Mouse (Mus musculus) naive thymus-derived CD4-positive, alpha-beta T cell, adult 2 months (primary cell): Measurements from ENCODE around the gene Cxxc4.
"Not testable (repeated sequence)": the region's sequence is repeated elsewhere in the genome, so short reads cannot be mapped to it uniquely, and the experiment has no call there.

Experiments used
- DNase-seq: peaks from one replicate; pipeline ENCODE4 v3.0.0-alpha.2; 2011; ENCODE audit warnings: low read depth

Cxxc4 gene

DNA sequence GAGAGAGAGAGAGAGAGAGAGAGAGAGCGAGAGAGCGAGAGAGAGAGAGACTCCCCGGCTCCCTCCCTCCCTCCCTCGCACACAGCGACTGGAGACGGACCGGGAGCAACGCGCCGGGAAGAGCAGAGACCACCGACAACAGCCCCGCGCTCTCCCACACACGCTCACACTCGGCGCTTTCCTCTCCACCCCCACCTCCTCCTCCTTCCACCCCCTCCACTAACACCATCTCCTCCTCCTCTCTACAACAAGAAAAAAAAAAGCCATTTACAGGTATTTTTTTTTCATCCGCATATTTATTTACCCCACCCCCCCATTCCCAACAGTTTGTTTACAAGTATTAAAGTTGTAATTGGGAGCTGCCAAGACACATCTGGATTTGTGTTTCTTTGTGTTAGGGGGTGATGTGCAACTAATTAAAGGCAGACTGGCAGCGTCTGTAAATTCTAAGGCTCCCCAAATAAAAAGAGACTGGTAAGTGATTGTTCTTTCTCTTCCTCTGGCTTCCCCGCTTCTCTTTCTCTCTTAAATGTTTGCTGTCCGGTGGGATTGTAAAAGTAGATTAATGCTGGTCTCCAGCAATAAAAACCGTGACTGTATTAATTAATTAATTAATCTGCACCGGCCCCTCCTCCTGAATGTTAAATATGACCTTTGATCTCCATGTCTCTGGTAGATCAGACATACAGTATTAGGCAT, at the start of gene Cxxc4:
Gene Cxxc4 (plus strand): TSS at position 71 of the 699 bp plus-strand sequence.
- DNase-seq: no peak

DNA sequence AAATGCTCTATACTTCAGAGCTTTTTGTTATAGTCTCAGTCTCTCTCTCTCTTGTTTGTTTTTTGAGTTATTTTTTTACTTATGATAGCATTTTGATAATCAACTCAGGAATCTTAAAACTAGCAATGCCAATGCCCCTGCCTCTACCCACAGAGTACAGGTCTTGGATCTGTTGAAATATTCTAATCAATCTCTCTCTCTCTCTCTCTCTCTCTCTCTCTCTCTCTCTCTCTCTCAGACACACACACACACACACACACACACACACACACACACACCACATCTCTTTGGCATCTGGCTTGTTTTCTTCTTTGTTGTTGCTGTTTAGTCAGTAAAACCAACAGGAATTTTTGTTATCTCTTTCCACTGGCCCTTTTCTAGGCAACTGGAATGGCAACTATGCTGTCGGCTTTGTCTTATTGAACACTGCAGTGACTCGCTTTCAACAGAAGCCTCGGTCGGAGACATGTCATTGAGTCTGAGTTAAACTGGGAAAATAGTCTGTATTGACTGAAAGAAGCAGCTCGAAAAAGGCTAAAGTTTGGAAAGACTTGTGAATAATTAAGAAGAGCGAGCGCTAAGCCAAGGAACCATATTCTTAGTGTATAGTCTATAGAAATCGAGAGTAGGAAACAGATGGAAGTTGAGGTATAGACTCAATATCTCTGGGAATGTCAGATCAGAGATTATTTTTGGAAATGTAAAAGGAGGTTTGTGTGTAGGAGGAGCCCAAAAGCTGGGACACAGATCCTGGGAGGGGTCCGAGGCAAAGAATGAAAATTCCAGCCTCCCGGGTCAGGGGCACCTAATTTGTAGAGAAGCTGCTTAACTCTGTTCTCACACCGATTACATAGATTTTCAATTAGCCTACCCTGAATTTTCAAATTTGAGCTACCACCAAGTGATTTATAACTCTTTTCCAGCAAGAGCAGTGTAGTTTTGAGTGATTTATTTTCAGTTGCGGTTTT, 47.0 kb upstream of the Cxxc4 start:
- no peak for DNase-seq

DNA sequence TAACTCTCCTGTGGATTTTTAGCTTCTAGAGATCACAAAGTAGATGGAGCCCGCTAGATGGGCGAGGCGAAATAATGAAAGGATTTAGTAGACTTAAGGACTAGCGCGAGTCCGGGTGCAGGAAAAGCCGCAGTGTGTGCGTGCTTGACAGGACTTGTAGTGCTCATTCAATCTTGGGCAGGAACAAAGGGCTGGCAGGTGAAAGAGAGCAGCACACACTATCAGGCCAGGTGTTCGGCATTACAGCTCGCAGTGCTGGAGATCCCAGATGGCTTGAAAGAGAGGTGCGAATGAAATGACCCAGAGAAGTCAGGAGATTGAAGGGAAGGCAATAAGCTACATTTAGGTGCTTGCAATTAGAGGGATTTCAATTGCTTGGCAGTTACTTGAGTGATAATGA, 46.2 kb upstream of the Cxxc4 start:
- DNase-seq: no peak

DNA sequence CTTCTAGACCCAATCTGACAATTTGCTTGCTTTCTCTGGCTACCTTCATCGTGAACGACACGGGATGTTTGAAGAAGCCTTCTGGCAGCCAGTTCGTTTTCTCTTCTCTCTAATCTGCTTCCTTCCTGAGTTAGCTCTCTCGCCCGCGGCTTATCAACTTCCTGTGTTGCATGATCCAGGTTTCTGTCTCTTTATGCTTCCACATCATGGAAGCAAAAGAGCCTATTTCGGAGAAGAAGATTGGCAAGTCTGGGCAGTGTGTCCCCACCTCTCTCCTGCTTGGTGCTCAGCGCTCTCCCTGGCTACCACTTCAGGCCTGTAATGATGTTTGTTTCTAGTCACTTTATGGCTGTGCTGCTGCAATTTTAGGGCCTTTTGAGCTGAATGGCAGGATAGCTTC, 36.4 kb upstream of the Cxxc4 start:
- no peak for DNase-seq

DNA sequence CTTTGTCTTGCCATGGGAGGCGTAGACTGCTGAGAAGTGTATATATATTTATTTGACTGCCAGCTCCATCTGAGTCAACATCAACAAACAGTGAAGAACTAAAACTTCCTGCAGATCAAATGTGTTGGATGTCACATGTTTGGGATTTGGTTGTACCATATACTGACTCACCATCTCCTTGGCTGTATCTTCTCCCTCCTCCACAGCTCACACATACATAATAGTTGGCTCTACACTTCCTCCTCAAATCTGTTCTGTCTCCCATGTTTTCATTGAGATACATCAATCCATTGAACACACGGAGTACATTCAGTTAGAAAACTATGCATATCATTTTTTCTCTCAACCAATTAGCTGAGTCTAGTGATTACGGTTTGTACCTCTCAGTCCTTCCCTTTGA, 29.7 kb upstream of the Cxxc4 start:
- DNase-seq: no peak

DNA sequence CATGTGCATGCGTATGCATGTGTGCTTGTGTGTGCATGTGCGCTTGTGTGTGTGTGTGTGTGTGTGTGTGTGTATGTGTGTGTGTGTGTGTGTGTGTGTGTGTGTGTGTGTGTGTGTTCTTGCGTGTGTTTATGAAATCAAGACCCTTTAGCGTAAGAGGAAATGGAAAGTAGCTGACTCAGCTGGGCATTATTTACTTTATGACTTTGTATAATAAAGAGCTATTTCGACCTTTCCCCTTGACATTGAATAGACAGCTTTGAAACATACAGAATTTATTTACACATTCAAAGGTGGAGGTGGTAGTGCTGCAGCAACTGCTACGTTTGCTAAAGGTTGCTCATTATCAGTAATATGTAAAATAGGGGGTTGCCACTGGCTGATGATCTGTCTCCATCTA, 25.3 kb upstream of the Cxxc4 start:
- DNase-seq: no peak

DNA sequence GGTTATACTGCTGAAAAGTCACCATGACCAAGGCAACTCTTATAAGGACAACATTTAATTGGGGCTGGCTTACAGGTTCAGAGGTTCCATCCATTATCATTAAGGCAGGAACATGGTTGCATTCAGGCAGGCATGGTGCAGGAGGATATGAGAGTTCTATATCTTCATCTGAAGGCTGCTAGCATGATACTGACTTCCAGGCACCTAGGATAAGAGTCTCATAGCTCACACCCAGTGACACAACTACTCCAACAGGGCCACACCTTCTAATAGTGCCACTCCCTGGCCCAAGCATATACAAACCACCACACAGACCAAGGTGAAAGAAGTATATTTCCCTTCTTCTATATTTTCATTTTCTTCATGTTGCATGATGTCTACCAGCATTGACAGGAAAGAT, 16.4 kb upstream of the Cxxc4 start:
- DNase-seq: not testable (repeated sequence)

DNA sequence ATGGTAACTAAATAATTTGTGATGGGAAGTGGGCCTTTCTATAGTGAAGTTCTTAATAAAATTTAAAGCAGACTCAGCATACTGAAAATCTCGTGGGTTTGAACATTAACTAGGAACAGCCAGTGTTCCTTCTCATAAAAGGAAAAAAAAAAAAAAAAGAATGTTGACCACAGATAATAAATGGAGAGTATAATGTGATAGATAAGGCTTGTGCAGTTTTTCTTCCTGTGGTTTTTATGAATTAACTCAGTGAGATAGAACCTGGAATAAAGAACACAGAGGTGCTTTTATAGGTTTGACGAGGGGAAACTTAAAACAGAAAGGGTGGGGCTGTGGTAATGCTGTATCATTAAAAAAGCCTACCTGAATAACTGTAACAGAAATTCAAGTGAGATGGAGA, 15.3 kb upstream of the Cxxc4 start:
- DNase-seq: no peak

DNA sequence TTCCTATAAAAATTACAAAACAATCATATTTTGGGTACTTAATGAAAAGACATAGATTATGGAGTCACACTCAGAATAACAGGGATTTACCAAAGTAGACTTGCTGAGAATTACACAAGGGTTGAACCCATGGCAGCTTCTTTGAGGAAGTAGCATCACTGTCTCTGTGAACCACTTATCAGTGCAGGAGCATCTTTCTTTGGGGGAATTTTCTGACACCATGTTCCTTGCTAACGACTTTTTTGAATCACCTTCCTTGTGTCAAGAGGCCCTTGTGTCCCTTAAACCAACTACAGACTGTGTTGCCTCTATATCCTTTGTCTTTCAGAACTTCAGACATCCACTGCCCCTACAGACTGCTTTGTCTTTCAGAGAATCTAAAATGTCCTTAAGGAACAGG, 13.7 kb upstream of the Cxxc4 start:
- no peak for DNase-seq

DNA sequence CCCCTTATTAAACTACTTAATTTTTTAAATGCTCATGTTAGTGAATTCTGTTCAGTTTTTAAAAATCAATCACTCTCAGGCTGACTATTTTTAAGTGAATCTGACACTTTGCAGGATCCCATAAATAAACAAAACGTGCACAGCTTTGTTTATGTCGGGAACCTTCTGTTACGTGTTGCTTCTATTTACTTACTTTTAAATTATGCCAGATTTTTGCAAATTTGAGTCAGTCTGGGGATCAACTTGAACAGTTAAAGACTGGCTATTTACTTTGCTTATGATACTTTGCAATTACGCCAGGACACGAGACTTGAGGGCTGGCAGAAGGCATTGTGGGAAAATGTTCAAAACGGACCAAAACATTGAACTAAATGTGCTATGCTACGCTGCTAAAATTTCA, 12.3 kb upstream of the Cxxc4 start:
- DNase-seq: no peak

DNA sequence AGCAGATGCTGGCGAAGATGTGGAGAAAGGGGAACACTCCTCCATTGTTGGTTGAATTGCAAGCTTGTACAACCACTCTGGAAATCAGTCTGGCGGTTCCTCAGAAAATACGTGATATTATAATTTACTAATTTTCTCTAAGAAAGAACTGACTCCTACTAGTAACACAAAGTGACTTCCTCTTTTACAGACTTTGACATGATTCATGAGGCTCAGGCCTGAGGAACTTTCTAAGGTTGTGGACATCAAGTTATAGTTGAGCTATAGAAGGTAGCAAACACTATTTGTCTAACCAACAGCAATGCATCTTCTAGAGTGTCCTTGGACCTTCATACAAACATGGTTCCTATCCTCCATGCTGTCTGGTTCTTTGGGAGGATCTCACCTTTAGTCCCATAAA, 10.4 kb upstream of the Cxxc4 start:
- DNase-seq: no peak

DNA sequence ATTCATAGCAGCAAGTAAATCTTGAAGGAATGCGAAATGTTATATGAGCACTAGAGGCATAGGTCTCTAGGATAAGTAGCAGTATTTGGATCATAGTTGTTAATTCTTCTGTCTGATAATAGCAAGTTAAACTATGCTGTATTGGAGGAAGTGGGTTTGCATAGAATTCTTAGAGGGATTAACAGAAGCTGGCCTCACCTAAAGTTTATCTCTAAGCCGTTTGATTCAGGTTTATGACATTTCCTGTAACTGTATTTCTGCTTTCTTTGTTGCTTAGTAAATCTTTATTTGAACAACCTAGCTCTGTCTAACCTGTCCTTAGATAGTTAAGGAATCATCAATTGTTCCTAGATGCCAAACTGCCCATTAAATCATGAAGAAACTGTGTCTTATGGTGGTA, 3.5 kb upstream of the Cxxc4 start:
- DNase-seq: no peak

DNA sequence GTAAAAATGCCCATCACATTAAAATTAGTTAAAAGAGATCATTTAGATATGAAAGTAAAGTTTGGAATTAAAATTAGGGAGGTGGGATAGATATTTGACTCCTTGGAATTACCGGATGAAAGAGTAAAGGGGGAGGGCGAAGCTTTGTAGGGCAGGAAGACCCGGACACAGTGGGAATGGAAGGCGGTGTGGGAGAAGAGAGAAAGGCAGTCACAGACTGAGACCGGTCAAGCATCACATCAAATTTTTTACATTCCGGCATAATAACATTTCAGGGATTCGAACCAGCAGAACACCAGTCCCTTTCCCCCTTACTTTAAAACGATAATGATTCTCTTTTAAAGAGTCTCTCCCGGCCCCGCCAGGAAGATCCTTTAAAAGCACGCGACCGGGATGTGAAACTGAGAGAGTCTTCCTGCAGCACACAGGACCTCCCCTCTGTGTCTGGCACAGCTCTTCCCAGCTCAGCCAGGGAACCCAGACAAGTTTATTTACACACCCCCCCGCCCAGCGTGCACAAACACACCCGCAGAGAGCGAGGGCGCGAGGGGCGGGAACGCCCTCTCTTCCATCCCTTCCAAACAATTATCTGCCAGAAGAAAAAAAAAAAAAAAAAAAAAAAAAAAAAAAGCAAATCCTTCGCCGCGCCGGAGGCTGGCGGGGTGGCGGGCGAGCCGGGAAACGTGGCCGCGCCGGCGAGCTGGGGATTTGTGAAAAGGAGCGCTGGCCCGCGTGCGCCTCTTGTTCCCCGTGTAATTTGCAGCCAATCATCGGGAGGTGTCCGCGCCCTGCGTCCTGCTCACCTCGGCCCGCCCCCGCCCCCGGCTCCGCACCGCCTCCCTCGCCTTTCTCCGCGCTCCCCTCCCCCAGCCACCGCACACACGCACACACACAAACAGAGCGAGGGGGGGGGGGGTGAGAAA, 532 bp upstream of the Cxxc4 start:
- DNase-seq: no peak

DNA sequence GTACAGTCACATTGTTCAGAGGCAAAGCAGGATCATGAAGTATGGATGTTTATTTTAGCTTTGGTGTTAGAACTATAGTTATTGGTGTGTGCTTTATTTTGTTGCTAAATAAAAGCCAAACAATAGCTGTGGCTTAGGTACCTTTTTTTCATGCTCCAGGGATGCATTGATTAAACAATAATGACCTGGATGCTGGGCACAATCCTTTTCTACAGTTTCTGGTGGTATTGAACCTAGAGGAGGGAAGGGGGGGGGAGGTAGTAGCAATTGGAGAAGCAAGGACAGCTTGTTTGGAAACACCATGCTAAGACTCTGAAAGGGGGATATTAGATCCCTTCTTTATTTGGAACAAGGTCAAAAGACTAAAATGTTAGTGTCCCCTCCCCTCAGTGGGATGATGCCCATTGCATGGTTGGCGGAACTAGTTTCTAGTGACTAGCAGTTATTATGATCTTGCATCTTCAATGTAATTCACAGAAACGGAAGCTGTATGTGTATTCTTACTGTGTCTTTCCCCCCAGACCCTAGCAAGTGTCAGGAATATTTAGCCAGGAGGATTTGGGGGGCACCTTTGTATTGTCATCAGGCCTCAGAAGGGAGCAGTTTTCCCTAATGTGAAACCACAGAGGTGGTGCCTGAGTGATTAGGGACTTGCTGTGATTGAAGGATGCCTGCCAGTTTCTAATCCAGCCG, 975 bp downstream of the Cxxc4 start:
- DNase-seq: no peak

DNA sequence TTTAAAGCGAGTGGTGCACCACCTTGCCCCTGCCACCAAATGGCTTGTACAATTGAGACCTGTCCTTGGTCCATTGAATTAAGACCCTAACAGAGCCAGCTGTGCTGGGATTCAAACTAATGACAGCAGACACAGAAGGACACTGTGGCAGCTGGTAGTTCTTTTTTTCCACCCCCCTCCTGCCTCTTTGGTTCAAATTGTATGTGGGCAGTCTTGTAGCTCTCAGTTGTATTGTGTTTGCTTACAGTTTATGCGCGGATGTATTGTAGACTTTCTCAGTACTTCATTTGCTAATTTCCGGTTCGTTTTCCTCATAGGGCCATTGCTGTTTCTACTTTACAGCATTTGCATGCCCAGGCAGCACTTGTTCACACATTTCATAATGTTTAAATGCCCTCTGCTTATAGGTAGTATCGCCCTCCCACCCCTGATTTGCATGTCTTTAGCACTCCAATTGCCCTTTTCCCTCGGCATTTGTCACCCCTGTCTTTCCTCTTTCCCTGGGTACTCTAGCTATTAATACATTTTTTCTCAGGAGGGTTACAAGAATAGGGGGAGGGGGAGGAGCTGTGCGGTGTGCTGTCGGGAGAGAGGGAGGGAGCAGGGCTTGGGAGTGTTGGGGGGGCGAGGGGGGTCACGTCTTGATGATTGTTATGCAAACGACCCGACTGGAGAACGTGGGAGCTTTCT, 2.5 kb downstream of the Cxxc4 start:
- no peak for DNase-seq

DNA sequence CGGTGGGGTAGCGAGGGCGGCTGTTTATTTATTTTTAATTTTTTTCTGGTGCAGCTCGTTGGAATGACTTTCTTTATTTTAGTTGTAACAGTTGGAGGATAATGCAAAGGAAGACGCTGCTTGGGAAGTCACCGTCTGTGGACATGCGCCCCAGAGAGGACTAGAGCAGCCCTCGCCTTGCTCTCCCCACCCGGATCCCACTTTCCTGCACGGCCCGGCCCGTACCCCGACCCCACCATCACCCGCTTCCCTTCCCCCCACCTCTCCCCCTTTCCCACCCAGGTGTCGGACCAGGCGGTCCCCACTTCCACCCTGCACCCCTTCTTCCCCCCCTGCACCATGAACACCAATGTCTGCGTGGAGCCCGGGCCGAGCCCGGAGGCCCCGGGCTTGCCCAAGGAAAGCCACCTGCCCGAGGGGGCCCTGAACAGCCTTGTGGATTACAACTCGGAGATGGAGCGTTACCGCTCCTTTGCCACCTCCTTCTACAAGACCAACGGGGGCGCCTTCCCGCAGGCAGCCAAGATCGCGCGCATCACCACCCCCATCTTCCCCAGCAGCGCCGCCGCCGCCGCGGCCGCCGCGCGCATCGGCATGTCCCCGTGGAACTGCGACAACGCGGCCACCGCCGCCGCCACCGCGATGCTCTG, 3.2 kb downstream of the Cxxc4 start:
- DNase-seq: no peak

DNA sequence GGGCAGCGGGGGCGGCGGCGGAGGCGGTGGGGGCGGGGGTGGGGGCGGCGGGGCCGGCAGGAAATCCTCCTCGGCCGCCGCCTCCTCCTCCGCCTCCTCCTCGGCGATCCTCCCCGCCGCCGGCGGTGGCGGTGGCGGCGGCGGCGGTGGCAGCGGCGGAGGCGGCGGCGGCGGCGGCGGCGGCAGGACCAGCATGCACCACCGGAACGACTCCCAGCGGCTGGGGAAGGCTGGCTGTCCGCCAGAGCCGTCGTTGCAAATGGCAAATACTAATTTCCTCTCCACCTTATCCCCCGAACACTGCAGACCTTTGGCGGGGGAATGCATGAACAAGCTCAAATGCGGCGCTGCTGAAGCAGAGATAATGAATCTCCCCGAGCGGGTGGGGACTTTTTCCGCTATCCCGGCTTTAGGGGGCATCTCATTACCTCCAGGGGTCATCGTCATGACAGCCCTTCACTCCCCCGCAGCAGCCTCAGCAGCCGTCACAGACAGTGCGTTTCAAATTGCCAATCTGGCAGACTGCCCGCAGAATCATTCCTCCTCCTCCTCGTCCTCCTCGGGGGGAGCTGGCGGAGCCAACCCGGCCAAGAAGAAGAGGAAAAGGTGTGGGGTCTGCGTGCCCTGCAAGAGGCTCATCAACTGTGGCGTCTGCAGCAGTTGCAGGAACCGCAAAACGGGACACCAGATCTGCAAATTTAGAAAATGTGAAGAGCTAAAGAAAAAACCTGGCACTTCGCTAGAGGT, 3.9 kb downstream of the Cxxc4 start:
- no peak for DNase-seq

DNA sequence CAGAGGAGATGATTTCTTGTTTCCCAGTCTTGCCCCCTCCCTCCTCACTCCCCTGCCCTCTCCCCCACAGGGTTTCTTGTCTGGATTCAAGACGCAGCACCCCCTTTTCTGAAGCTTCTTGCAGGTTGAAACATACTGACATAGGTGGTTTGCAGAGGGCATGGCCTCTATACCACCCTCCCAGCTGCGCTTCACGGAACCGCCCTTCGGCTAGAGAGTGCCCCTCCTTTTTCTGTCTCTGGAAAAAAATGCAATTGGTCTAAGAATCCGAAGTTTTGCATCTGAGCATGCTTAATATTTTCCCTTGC, 4.4 kb downstream of the Cxxc4 start:
- no peak for DNase-seq

DNA sequence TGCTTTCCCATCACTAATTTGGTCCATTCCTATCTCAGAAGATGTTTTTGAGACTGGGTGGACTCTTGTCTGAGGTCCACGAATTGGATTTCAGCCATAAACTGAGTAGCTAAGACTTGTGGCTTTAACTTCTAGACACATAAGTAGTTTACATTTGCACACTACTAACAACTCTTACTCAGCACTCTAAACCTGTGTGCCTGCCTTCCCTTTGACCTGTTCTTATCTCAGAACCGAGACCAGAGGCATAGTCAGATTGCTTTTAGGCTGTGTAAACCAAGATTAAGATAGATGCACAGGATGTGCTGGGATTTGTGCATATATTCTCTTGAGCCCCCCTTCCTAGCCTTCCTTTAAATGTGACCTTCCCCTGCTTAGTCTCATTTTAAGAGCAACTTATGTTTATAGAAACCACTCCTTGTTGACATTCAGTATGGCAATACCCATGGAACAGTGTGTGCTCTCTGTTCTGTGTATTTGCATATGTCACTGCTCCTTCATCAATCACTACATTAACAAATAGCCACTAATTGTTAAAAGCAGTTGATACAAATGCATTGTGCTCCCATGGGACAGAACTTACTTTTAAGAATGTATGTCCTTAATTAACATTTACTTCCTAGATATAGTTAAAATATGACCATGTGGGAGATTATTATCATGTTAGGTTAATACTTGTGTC, 7.0 kb downstream of the Cxxc4 start:
- DNase-seq: no peak
